Mouse (Mus musculus) stomach, postnatal 0 days (tissue): ENCODE measurements at regions not wholly inside any gene's neighbourhood (a gene's known extent, or its start where the extent isn't known, plus 50 kb on each side); places are given as distances from the start of the nearest gene placed in this dataset.

ENCODE experiments used
- CTCF ChIP-seq: IDR thresholded peaks from 2 replicates; pipeline ENCODE4 v1.5.1; 2016; ENCODE audit warnings: antibody characterized with exemption, low read depth, mild to moderate bottlenecking, moderate library complexity
- EP300 ChIP-seq: optimal IDR thresholded peaks from 2 replicates; pipeline ENCODE3; 2016; ENCODE audit warnings: antibody characterized with exemption

DNA sequence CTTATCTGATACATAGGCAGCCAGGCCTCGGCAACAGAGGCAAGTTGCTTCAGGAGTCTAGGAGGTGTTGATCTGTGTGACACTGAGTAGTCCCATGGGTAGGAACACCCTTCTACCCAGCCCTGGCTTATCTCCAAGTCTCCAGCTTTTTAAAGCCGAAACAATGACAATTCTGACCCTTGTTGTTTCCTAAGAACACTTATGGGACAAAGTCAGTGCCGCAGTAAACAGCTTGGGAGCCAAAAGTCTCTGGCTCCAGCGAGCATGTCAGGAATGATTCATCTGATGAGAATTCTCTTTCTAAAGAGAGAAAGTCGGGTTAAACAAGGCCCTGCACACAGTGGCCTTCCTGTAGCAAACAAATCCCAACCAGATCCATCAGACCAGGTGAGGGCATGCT lies 234.0 kb upstream of the Zfp637 start:
- TF ChIP-seq CTCF (no peak), EP300 (no peak)
